Mouse (Mus musculus): Measurements from ENCODE around the gene Cldn20. TPM values are rescaled to one million over a fixed set of nuclear protein-coding genes. Genes with fewer than 3 reads are reported as not detected.

Cldn20 gene
- total and polyA plus RNA-seq, 2 experiments from 2014 or later = not detected

- Histone ChIP-seq H3K36me3 (replicated peaks; ENCODE audit: control insufficient read depth, insufficient read depth, low read length) (no peaks in the 10 kb centered on the region), H3K9me3 (replicated peaks; ENCODE audit: control insufficient read depth, low read length) (no peaks in the 10 kb centered on the region), H3K4me3 (ENCODE audit: low read depth, low read length) (no peak overlapping the region), H3K27ac (ENCODE audit: low read depth) (no peak overlapping the region), H3K9ac (replicated peaks; ENCODE audit: low read depth, low read length) (no peak overlapping the region), H3K4me2 (ENCODE audit: low read depth, low read length) (no peak overlapping the region), H3K4me1 (ENCODE audit: control insufficient read depth, insufficient read depth) (no peaks in the 10 kb centered on the region), H3K27me3 (ENCODE audit: control insufficient read depth, insufficient read depth, low read length) (no peaks in the 10 kb centered on the region)
- 43% methylated on average over 8 of the region's 8 CpGs for WGBS
- ATAC-seq (ENCODE audit: insufficient read depth, low read depth) (no peak), DNase-seq (ENCODE audit: low spot score) (no peak)
- TF ChIP-seq EP300 (IDR thresholded peaks at IDR 0.05; ENCODE audit: low read depth) = no peak
- 0 out of 2 replicates have a peak, but pooled peaks have one; percentile 6 for TF ChIP-seq CTCF (IDR thresholded peaks at IDR 0.05; ENCODE audit: low read depth)
Observed at GRCm38 (mm10) chr17:3562405-3562804, 30.1 kb downstream of the Cldn20 start.

GRCm38 (mm10) chr17:3570876-3571275, 38.5 kb downstream of the Cldn20 start:
- Histone ChIP-seq H3K9ac (replicated peaks; ENCODE audit: low read depth, low read length) (no peak overlapping the region), H3K27me3 (ENCODE audit: control insufficient read depth, insufficient read depth, low read length) (no peaks in the 10 kb centered on the region), H3K9me3 (replicated peaks; ENCODE audit: control insufficient read depth, low read length) (no peaks in the 10 kb centered on the region), H3K4me1 (ENCODE audit: control insufficient read depth, insufficient read depth) (no peaks in the 10 kb centered on the region), H3K36me3 (replicated peaks; ENCODE audit: control insufficient read depth, insufficient read depth, low read length) (no peaks in the 10 kb centered on the region), H3K27ac (ENCODE audit: low read depth) (no peak overlapping the region), H3K4me3 (ENCODE audit: low read depth, low read length) (no peak overlapping the region), H3K4me2 (ENCODE audit: low read depth, low read length) (peak overlapping the region; percentile 36)
- ATAC-seq (ENCODE audit: insufficient read depth, low read depth) = no peak
- 3% methylated on average over 12 of the region's 12 CpGs for WGBS
- TF ChIP-seq CTCF (IDR thresholded peaks at IDR 0.05; ENCODE audit: low read depth) = peak; percentile 87
- no peak for TF ChIP-seq EP300 (IDR thresholded peaks at IDR 0.05; ENCODE audit: low read depth)
- DNase-seq (ENCODE audit: low spot score) = peak; percentile 71

Other genes with a start within 250 kb of the Cldn20 start
- gene Tiam2, start 206.0 kb upstream of the Cldn20 start, total RNA-seq (2014; rRNA removed; ENCODE audit: low replicate concordance) = 3.6 and 4.1 TPM in 2 replicates
- 1.7 and 1.9 TPM in 2 replicates for gene Tiam2, start 206.0 kb upstream of the Cldn20 start, polyA plus RNA-seq (2015; fragmentation: Nextera tagmentation; extraction: Ambion mirVana)
- 3.5 and 13.0 TPM in 2 replicates for gene Tfb1m, start 25.2 kb downstream of the Cldn20 start, total RNA-seq (2014; rRNA removed; ENCODE audit: low replicate concordance)
- gene Tfb1m, start 25.2 kb downstream of the Cldn20 start, polyA plus RNA-seq (2015; fragmentation: Nextera tagmentation; extraction: Ambion mirVana) = 9.4 and 12.8 TPM in 2 replicates
- gene Nox3, start 163.7 kb downstream of the Cldn20 start, total RNA-seq (2014; rRNA removed; ENCODE audit: low replicate concordance) = not detected in 2 replicates
- gene Nox3, start 163.7 kb downstream of the Cldn20 start, polyA plus RNA-seq (2015; fragmentation: Nextera tagmentation; extraction: Ambion mirVana) = not detected in 2 replicates